Mouse (Mus musculus) midbrain, embryonic 10.5 days (tissue): ENCODE measurements around the gene Srrd. TPM values are rescaled to one million over a fixed set of nuclear protein-coding genes. Genes with fewer than 3 reads are reported as not detected.

Source experiments
- DNase-seq: peaks from one replicate; pipeline ENCODE4 v3.0.0-alpha.2; 2017; ENCODE audit warnings: low spot score
- H3K27ac ChIP-seq: fragments of 300-500 bp; sonication (generic); replicated peaks from 2 replicates; pipeline ENCODE4 v1.5.1; 2016; ENCODE audit warnings: mild to moderate bottlenecking
- H3K27me3 ChIP-seq: fragments of 300-500 bp; sonication (generic); 2 replicates; pipeline ENCODE4 v1.6.1; 2016; ENCODE audit warnings: low read depth, mild to moderate bottlenecking; ENCODE audit not compliant: poor library complexity, severe bottlenecking
- H3K36me3 ChIP-seq: fragments of 300-500 bp; sonication (generic); 2 replicates; pipeline ENCODE4 v1.6.1; 2016; ENCODE audit warnings: mild to moderate bottlenecking, moderate library complexity
- H3K4me1 ChIP-seq: fragments of 300-500 bp; sonication (generic); 2 replicates; pipeline ENCODE4 v1.6.1; 2016
- H3K4me3 ChIP-seq: fragments of 300-500 bp; sonication (generic); 2 replicates; pipeline ENCODE4 v1.5.1; 2016; ENCODE audit warnings: mild to moderate bottlenecking, moderate library complexity
- H3K9me3 ChIP-seq: fragments of 300-500 bp; sonication (generic); replicated peaks from 2 replicates; pipeline ENCODE4 v1.6.1; 2016; ENCODE audit warnings: mild to moderate bottlenecking
- WGBS: fragments of 180-500 bp; shearing (Covaris S2); methylation state at CpG from one replicate; pipeline ENCODE4 v1.1.7; 2016; 5-methylcytosine and 5-hydroxymethylcytosine counted together
- polyA plus RNA-seq: library from polyadenylated mRNA; unstranded; fragments of >200 nt; fragmentation: Nextera tagmentation; extraction: Ambion mirVana; gene quantifications from 2 replicates; pipeline ENCODE4 v1.2.1, GENCODE M21; 2016

Gene Srrd
- polyA plus RNA-seq, 1 experiment from 2014 or later, result 51.0 TPM

DNA sequence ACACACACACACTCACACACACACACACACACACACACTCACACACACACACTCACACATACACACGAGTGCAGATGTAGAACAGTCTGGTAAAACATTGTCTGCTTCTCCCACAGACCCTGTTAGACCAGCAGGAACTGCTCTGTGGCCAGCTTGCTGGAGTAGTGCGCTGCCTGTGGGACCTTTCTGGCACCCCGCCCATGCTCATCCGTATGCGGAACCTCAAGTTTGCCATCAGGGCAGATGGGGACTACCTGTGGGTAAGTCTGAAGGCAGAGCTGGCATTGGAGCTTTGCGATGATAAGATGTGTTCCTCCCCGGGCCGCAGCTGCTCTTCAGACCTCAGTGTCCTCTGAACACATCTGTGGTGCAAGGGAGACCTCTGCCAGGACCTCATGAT lies 6.3 kb upstream of the Srrd start:
- no peak overlapping the region for H3K4me3 ChIP-seq
- H3K27ac ChIP-seq, result no peak overlapping the region
- H3K4me1 ChIP-seq, result peaks cover 23% of the 10 kb centered on the region
- WGBS, result 94% methylated on average over 8 of the region's 8 CpGs
- no peak for DNase-seq
- H3K27me3 ChIP-seq, result no peaks in the 10 kb centered on the region
- no peaks in the 10 kb centered on the region for H3K9me3 ChIP-seq
- H3K36me3 ChIP-seq, result peaks cover 89% of the 10 kb centered on the region

DNA sequence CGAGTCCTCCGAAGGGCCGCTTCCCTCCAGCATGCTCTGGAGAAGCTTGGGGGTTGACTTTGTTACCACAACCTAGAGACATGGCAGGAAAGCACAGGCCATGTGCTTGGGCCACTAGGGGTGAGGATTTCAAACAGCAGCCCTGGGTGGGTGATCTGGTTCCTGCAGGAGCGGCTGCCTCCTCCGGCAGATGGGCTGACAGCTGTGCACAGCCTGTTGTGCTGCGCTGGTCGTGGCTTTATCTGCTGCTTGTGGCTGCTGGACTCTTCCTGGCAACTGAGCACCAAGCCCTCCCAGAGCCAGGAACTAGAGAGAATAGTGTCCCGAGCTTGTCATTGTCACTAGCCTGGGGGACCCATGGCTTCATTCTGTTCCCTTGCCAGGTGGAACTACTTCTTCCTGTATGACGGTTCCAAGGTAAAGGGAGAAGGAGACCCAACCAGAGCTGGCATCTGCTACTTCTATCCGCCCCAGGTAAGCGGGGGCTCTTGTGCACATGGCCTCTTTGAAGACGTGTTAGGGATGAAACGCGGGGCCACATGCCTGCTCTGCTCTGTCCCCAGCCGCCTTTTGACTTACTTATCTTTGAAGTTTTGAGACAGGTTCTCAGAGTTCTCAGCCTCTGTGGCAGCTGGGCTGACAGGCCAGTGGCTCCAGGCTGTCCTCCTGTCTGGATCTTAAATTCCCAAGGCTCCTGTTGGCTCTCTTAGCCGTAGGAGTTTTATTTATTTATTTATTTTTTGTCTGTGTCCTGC lies 3.5 kb upstream of the Srrd start:
- DNase-seq, result no peak
- peaks cover 62% of the 10 kb centered on the region for H3K36me3 ChIP-seq
- 87% methylated on average over 16 of the region's 16 CpGs for WGBS

DNA sequence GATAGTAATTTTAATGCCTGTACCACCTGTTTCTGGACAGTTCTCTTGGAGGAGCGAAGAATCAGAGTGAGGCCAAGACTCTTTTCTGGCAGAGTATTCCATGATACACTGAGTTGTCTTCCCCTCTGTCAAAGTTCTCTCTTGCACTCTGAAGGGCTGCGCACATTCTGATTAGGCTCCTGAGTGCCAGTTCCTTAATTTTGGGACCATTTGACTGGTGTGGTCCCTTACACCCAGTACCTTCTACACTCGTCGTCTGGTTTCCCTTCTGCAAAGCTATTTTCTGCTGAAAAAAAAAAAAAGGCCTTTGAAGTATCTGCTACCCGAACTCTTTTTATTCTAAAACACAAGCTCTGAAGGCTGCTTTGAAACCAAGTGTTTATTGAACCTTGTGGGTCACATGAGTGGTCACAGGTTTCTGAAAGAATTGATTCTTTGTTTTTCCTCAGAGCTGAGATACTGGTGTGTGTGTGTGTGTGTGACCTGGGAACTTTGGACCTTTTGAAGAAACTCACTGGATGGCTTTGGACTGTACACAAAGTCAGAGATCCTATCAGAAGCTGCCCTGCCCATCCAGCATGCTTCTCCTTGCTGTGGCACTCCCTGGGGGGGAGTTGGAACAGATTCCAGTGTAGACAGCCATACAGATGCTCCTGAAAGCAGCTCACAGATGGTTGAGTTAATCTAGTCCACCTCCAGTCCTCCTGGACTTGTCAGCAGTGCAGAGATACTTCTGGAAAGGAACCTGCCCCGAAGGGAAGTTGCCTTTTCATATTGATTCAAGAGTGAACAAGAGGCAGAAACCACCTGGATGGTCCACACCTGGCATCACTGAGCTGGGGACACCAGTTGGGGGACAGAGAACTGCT lies 1.5 kb upstream of the Srrd start:
- no peak for DNase-seq
- WGBS, result 90% methylated on average over 6 of the region's 6 CpGs
- H3K27me3 ChIP-seq, result no peaks in the 10 kb centered on the region
- no peaks in the 10 kb centered on the region for H3K9me3 ChIP-seq
- no peak overlapping the region for H3K27ac ChIP-seq
- H3K36me3 ChIP-seq, result peaks cover 59% of the 10 kb centered on the region
- H3K4me3 ChIP-seq, result peak overlapping the region; percentile 80; the same call in 1 of the 2 replicates
- peaks cover 55% of the 10 kb centered on the region for H3K4me1 ChIP-seq

More for the DNA sequence above, 3.5 kb upstream of the Srrd start:
- Histone ChIP-seq H3K4me1 (peaks cover 49% of the 10 kb centered on the region), H3K9me3 (no peaks in the 10 kb centered on the region), H3K27ac (no peak overlapping the region), H3K4me3 (no peak overlapping the region), H3K27me3 (no peaks in the 10 kb centered on the region)

DNA sequence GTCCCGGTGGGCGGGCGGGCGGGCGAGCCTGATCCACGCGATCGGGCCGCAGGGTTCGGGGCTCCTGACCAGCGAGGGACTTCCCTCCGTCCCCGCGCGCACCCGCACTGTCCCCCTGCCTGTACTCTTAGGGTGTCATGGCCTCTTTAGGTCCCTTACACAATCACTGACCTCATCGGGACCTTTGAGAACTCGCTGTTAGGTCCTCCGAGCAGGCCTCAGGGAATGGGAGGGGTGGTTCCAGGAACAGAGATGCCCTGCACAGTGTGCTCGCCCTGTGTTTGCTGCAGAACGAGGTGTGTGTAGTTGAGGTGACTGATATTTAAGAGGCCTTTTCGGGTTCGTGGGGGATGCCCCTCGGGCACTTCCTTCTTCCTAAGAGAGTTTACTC lies 360 bp upstream of the Srrd start:
- H3K4me1 ChIP-seq, result peaks cover 55% of the 10 kb centered on the region

DNA sequence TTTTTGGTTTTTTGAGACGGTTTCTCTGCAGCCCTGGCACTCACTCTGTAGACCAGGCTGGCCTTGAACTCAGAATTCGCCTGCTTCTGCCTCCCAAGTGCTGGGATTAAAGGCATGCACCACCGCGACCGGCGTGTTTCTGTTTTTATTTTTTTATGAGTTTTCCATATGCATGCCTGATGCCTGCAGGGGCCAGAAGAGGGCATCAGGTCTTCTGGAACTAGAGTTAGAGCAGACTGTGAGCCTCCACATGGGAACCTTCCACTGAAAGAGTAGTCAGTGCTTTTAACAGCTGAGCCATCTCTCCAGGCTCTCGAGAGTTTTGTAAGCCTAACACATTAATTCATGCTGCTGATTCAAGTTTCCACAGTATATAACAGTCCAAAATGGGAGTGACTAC lies 3.6 kb downstream of the Srrd start:
- Histone ChIP-seq H3K4me3 (no peak overlapping the region), H3K27ac (no peak overlapping the region), H3K9me3 (no peaks in the 10 kb centered on the region), H3K4me1 (peaks cover 31% of the 10 kb centered on the region), H3K36me3 (peaks cover 67% of the 10 kb centered on the region), H3K27me3 (no peaks in the 10 kb centered on the region)
- no peak for DNase-seq
- 79% methylated on average over 7 of the region's 7 CpGs for WGBS

More for the DNA sequence above, 360 bp upstream of the Srrd start:
- H3K4me3 ChIP-seq, result peak overlapping the region; percentile 80
- peak overlapping the region; percentile 88 for H3K27ac ChIP-seq
- H3K36me3 ChIP-seq, result peaks cover 58% of the 10 kb centered on the region
- DNase-seq, result no peak
- under 1% methylated on average over 24 of the region's 24 CpGs for WGBS
- no peaks in the 10 kb centered on the region for H3K27me3 ChIP-seq
- no peaks in the 10 kb centered on the region for H3K9me3 ChIP-seq

DNA sequence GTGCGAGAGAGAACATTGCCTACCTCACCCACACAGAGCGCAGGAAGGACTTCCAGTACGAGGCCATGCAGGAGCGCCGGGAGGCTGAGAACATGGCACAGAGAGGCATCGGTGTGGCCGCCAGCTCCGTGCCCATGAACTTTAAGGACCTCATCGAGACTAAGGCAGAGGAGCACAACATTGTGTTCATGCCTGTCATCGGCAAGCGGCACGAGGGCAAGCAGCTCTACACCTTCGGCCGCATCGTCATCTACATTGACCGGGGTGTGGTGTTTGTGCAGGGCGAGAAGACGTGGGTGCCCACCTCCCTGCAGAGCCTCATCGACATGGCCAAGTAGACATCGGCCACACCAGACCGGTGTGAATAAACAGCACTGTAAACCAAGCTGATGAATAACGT lies 5.8 kb downstream of the Srrd start:
- Histone ChIP-seq H3K27ac (no peak overlapping the region), H3K27me3 (no peaks in the 10 kb centered on the region), H3K9me3 (no peaks in the 10 kb centered on the region), H3K36me3 (peaks cover 89% of the 10 kb centered on the region), H3K4me3 (no peak overlapping the region), H3K4me1 (peaks cover 12% of the 10 kb centered on the region)
- 95% methylated on average over 22 of the region's 22 CpGs for WGBS
- no peak for DNase-seq

DNA sequence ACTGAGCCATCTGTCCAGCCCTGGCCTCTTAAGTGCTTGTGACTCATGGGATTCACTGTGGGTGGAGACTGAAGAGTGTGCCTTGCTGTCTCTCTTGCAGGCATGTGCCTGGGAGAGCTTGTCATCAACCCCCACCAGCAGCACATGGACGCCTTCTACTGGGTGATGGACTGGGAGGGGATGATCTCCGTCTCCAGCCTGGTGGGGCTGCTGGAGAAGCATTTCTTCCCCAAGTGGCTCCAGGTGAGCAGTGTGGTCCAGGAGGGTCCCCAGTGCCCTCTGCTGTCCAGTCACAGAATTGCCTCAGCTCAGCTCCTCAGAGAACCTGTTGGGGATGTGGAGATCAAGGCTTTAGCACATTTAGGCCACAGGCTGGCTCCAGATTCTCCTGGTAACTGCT lies 7.4 kb downstream of the Srrd start:
- Histone ChIP-seq H3K36me3 (peaks cover 98% of the 10 kb centered on the region), H3K27ac (no peak overlapping the region), H3K9me3 (no peaks in the 10 kb centered on the region), H3K4me3 (no peak overlapping the region), H3K4me1 (no peaks in the 10 kb centered on the region), H3K27me3 (no peaks in the 10 kb centered on the region)
- peak; percentile 61 for DNase-seq
- 38% methylated on average over 2 of the region's 2 CpGs for WGBS

DNA sequence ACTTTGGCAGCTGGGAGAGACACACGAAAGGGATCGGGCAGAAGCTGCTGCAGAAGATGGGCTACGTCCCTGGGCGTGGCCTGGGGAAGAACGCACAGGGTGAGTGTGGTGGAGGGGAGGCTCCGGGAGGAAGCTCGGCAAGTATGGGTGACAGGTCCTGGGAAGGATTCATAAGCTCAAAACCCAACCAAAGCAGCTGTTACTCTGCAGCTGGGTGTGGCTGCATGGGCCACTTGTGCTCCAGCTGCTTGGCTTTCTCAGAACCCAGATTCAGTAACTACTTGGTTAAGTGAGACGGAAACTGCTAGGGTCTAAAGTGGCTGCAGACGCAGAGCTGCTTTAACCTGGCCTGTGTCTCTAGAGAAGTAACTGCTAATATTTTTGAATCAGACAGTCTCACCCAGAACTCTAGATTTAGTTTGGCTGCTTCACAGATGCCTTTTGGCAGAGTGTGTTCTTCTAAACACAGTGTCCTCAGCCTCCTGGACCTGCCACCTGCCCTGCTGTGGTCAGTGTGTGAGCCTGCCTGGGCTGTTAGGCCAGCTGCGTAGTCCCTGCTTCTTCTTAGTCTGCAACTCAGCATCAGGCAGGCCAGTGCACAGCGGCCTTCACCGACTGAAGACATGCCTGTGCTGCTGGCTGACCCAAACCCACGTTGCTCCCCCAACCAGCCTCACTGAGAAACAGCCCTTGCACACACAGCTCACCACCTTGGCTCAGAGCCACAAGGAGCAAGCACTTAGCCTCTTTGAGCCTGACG lies 12.9 kb downstream of the Srrd start:
- peaks cover 77% of the 10 kb centered on the region for H3K36me3 ChIP-seq
- no peaks in the 10 kb centered on the region for H3K27me3 ChIP-seq
- peaks cover 28% of the 10 kb centered on the region for H3K4me1 ChIP-seq
- 96% methylated on average over 14 of the region's 14 CpGs for WGBS
- no peaks in the 10 kb centered on the region for H3K9me3 ChIP-seq
- no peak overlapping the region for H3K27ac ChIP-seq
- DNase-seq, result no peak
- no peak overlapping the region for H3K4me3 ChIP-seq

DNA sequence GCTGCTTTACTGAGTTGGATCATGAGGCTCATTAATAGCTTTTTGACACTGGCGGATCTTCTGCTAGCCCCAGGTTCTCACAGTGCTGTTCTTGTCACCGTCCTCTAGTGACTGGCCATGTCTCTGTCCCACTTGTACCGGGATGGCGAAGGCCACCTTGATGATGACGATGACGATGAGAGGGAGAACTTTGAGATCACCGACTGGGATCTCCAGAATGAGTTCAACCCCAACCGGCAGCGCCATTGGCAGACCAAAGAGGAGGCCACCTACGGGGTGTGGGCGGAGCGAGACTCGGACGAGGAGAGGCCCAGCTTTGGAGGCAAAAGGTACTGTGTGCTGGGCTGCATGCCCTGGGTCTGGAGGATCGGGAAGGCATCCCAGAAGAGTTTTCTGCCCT lies 15.0 kb downstream of the Srrd start:
- 0 out of 2 replicates have a peak overlapping the region, but pooled peaks have one; percentile 100 for H3K4me3 ChIP-seq
- peaks cover 32% of the 10 kb centered on the region for H3K4me1 ChIP-seq
- no peak overlapping the region for H3K27ac ChIP-seq
- DNase-seq, result no peak
- peaks cover 56% of the 10 kb centered on the region for H3K36me3 ChIP-seq
- no peaks in the 10 kb centered on the region for H3K27me3 ChIP-seq
- no peaks in the 10 kb centered on the region for H3K9me3 ChIP-seq
- 93% methylated on average over 15 of the region's 15 CpGs for WGBS

DNA sequence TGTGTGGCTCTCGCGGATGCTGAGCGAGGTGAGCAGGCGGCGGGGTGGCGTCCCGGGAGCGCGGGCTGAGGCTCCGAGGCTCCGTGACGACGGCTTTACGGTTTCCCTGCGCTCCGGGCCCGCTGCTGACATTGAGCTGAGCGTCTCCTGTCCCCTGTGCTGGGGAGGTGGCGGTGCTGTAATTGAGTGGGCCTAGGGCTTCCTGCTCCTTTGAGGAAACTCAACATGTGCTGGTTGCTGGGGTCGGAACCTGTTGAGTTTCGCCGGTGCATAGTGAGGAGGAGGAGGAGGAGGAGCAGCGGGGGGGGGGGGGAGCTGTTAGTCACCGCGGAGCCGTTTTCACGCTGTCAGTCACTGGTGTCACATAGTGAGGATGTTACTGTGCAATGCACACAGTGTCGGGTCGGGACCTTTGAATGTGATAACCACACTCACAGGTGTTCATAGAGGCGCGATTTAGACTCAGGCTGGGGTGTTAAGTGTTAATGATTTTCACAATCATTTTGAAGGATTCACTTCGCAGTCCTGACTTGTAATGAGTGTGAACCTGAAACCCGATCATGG lies 16.3 kb downstream of the Srrd start:
- Histone ChIP-seq H3K36me3 (peaks cover 42% of the 10 kb centered on the region), H3K4me1 (peaks cover 32% of the 10 kb centered on the region), H3K27me3 (no peaks in the 10 kb centered on the region), H3K4me3 (peak overlapping the region; percentile 100), H3K9me3 (no peaks in the 10 kb centered on the region), H3K27ac (peak overlapping the region; percentile 83)
- WGBS, result 2% methylated on average over 33 of the region's 33 CpGs
- DNase-seq, result no peak

DNA sequence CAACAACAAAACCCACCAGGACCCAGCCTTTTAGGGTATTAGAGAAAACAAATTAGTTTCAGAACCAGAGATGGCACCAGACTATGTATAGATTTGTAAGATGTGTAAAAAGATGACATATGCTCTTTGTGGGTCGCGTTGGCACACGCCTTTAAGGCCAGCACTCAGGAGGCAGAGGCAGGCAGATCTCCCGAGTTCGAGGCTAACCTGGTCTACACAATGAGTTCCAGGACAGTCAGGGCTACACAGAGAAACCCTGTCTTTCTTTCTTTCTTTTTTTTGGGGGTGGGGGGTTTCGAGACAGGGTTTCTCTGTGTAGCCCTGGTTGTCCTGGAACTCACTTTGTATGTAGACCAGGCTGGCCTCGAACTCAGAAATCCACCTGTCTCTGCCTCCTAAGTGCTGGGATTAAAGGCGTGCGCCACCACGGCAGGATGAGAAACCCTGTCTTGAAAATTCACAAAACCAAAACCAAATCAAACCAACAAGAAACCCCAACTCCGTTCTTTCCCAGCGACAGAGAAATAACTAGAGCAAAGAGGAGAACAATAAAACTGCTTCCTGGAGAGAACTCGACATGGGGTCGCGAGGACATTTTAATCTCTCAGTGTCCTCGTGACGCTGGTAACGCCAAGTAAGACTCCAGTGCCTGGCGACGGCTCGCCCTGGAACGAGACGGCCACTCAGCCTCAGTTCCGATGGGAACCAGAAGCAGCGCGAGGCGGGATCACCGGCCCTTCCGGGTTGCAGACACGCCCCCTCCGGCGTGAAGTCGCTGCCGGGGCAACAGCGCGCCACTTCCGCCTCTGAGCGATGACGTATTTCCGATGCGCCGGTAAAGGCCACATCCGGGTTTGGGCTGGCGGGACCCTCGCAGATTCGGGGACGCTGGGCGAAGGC lies 17.0 kb downstream of the Srrd start, which contains the start of gene Tfip11:
Tfip11 (plus strand) TSS at position 813 of the 900 bp plus-strand sequence.
- H3K27ac ChIP-seq, result peak within 1 kb of the TSS; percentile 83
- peak within 1 kb of the TSS; percentile 100 for H3K4me3 ChIP-seq
- H3K27me3 ChIP-seq, result no peaks in the 10 kb centered on the region
- 9% methylated on average over 48 of the region's 48 CpGs for WGBS
- peak; percentile 96 for DNase-seq
- no peaks in the 10 kb centered on the region for H3K9me3 ChIP-seq
- peaks cover 32% of the 10 kb centered on the region for H3K4me1 ChIP-seq
- peaks cover 35% of the 10 kb centered on the region for H3K36me3 ChIP-seq
